Comparison of ENCODE assay signal across 17 mouse cellular contexts in genomic region chr2:47756248-47756647, GRCm38 (mm10).
DNase-seq lines count a peak whose midpoint lies in the region; ATAC-seq and TF ChIP-seq lines count a peak whose summit lies in the region.
"Had no signal": no experiment of that assay in that cellular context is flagged by ENCODE, and none has a peak within 500 bp of the region (broad histone marks: within the 10 kb centered on the region; RNA-seq: fewer than 3 reads in every experiment).

No protein-coding gene starts in this region.

- DNase-seq in forebrain, postnatal 0 days: no peak
- DNase-seq in forebrain, embryonic 10.5 days (ENCODE audit: extremely low spot score, low spot score): no peak
- DNase-seq in lung, postnatal 36 days: peak; percentile 6
- no peak for DNase-seq in lung, postnatal 25 days (ENCODE audit: low spot score)
- DNase-seq in ZHBTc4 (ENCODE audit: low read depth, low spot score): peak; percentile 5
- no peak for DNase-seq in gastrocnemius, postnatal 36 days
- no peak for DNase-seq in heart, adult 9 months (ENCODE audit: low spot score in 2 of 2)
- DNase-seq: adrenal gland, postnatal 25 days; cerebellum, adult 8-10 months; gastrocnemius, adult 2 months; left cerebral cortex, postnatal 4 days had no signal

- no peak overlapping the region for H3K27ac ChIP-seq in forebrain, postnatal 0 days (ENCODE audit: low read depth, low read length)
- no peak overlapping the region for H3K27ac ChIP-seq in forebrain, embryonic 10.5 days
- H3K27ac ChIP-seq: gastrocnemius, adult 2 months; heart, embryonic 15.5 days; hindbrain, embryonic 10.5 days; kidney, embryonic 15.5 days; lung, embryonic 15.5 days; neural tube, embryonic 12.5 days had no signal

- 0 out of 2 replicates have a peak, but pooled peaks have one; percentile 22 for TF ChIP-seq CTCF in forebrain, postnatal 0 days (IDR thresholded peaks at IDR 0.05; ENCODE audit: low read depth)

- H3K4me3 ChIP-seq in forebrain, postnatal 0 days (ENCODE audit: low read depth, low read length): no peak overlapping the region
- no peak overlapping the region for H3K4me3 ChIP-seq in forebrain, embryonic 10.5 days
- H3K4me3 ChIP-seq: gastrocnemius, adult 2 months; heart, embryonic 15.5 days; hindbrain, embryonic 10.5 days; kidney, embryonic 15.5 days; lung, embryonic 15.5 days; neural tube, embryonic 12.5 days had no signal

- no peaks in the 10 kb centered on the region for H3K4me1 ChIP-seq in forebrain, postnatal 0 days (ENCODE audit: insufficient read depth)
- H3K4me1 ChIP-seq in forebrain, embryonic 10.5 days: no peaks in the 10 kb centered on the region
- H3K4me1 ChIP-seq: heart, embryonic 15.5 days; hindbrain, embryonic 10.5 days; kidney, embryonic 15.5 days; lung, embryonic 15.5 days; neural tube, embryonic 12.5 days had no signal

- no peaks in the 10 kb centered on the region for H3K27me3 ChIP-seq in forebrain, postnatal 0 days (ENCODE audit: insufficient read depth, low read length)
- no peaks in the 10 kb centered on the region for H3K27me3 ChIP-seq in forebrain, embryonic 10.5 days (ENCODE audit: poor library complexity, severe bottlenecking)
- H3K27me3 ChIP-seq: heart, embryonic 15.5 days; kidney, embryonic 15.5 days; lung, embryonic 15.5 days; neural tube, embryonic 12.5 days had no signal

- no peaks in the 10 kb centered on the region for H3K36me3 ChIP-seq in forebrain, postnatal 0 days (ENCODE audit: insufficient read depth)
- no peaks in the 10 kb centered on the region for H3K36me3 ChIP-seq in forebrain, embryonic 10.5 days (replicated peaks)
- H3K36me3 ChIP-seq: heart, embryonic 15.5 days; hindbrain, embryonic 10.5 days; kidney, embryonic 15.5 days; lung, embryonic 15.5 days; neural tube, embryonic 12.5 days had no signal

- no peaks in the 10 kb centered on the region for H3K9me3 ChIP-seq in forebrain, postnatal 0 days (ENCODE audit: low read length)
- no peaks in the 10 kb centered on the region; the same call in 1 of the 2 replicates for H3K9me3 ChIP-seq in forebrain, embryonic 10.5 days
- H3K9me3 ChIP-seq: heart, embryonic 15.5 days; hindbrain, embryonic 10.5 days; kidney, embryonic 15.5 days; lung, embryonic 15.5 days; neural tube, embryonic 12.5 days had no signal

- no peak overlapping the region for H3K4me2 ChIP-seq in forebrain, postnatal 0 days (ENCODE audit: low read depth)
- H3K4me2 ChIP-seq: heart, embryonic 15.5 days; kidney, embryonic 15.5 days; lung, embryonic 15.5 days; neural tube, embryonic 12.5 days had no signal

- no peak for ATAC-seq in forebrain, postnatal 0 days
- ATAC-seq: inflammation-experienced regulatory T-cells, adult 6 months had no signal

- intact Hi-C loops in gastrocnemius, postnatal 36 days (cut with DNase I): no loop called here

- no peak overlapping the region for H3K9ac ChIP-seq in forebrain, postnatal 0 days
- H3K9ac ChIP-seq: heart, embryonic 15.5 days; kidney, embryonic 15.5 days; lung, embryonic 15.5 days; neural tube, embryonic 12.5 days had no signal

- WGBS in forebrain, postnatal 0 days: 55% methylated on average over 4 of the region's 4 CpGs
- WGBS in forebrain, embryonic 10.5 days: 69% methylated on average over 4 of the region's 4 CpGs

Comparison
In these comparisons a context has a peak if more than half of its experiments do, and no peak if none do; other contexts are left out.
1. DNase-seq: peak in lung, postnatal 36 days (single experiment) and ZHBTc4 (single experiment); none in forebrain, postnatal 0 days (single experiment), forebrain, embryonic 10.5 days (single experiment), lung, postnatal 25 days (single experiment), gastrocnemius, postnatal 36 days (0 of 2) and heart, adult 9 months (0 of 2).